In genomic region chr9:25213164-25213557, GRCm38 (mm10) we compare ENCODE assay signal across 11 mouse cellular contexts. TPM values are rescaled to one million over a fixed set of nuclear protein-coding genes. Genes with fewer than 3 reads are reported as not detected.
DNase-seq lines count a peak whose midpoint lies in the region; ATAC-seq and TF ChIP-seq lines count a peak whose summit lies in the region.
"Had no signal": no experiment of that assay in that cellular context is flagged by ENCODE, and none has a peak within 500 bp of the region (broad histone marks: within the 10 kb centered on the region; RNA-seq: fewer than 3 reads in every experiment).

No protein-coding gene starts in this region.

- H3K4me3 ChIP-seq in heart, embryonic 15.5 days = no peak overlapping the region
- no peak overlapping the region for H3K4me3 ChIP-seq in heart, adult 2 months
- H3K4me3 ChIP-seq in lung, embryonic 15.5 days = no peak overlapping the region
- H3K4me3 ChIP-seq in hindbrain, embryonic 12.5 days = no peak overlapping the region
- H3K4me3 ChIP-seq in neural tube, embryonic 13.5 days = no peak overlapping the region
- H3K4me3 ChIP-seq: megakaryocyte, embryonic 14.5 days had no signal

- H3K79me2 ChIP-seq in heart, adult 2 months (replicated peaks; ENCODE audit: control insufficient read depth, insufficient read depth, low read length) = no peaks in the 10 kb centered on the region

- H3K27me3 ChIP-seq in heart, embryonic 15.5 days = no peaks in the 10 kb centered on the region
- H3K27me3 ChIP-seq in heart, adult 2 months (ENCODE audit: control insufficient read depth, insufficient read depth, low read length) = no peaks in the 10 kb centered on the region
- no peaks in the 10 kb centered on the region for H3K27me3 ChIP-seq in lung, embryonic 15.5 days
- no peaks in the 10 kb centered on the region for H3K27me3 ChIP-seq in hindbrain, embryonic 12.5 days
- H3K27me3 ChIP-seq in neural tube, embryonic 13.5 days = no peaks in the 10 kb centered on the region
- H3K27me3 ChIP-seq: CH12.LX; megakaryocyte, embryonic 14.5 days had no signal

- H3K4me1 ChIP-seq in heart, embryonic 15.5 days (replicated peaks) = peaks cover 13% of the 10 kb centered on the region
- H3K4me1 ChIP-seq in heart, adult 2 months (ENCODE audit: control insufficient read depth, insufficient read depth, low read length) = no peaks in the 10 kb centered on the region
- peaks cover 25% of the 10 kb centered on the region for H3K4me1 ChIP-seq in lung, embryonic 15.5 days
- peaks cover 10% of the 10 kb centered on the region for H3K4me1 ChIP-seq in hindbrain, embryonic 12.5 days
- peaks cover 18% of the 10 kb centered on the region for H3K4me1 ChIP-seq in neural tube, embryonic 13.5 days (replicated peaks)

- peak overlapping the region; percentile 59 for H3K27ac ChIP-seq in heart, embryonic 15.5 days
- no peak overlapping the region; the same call in 1 of the 2 replicates for H3K27ac ChIP-seq in heart, adult 2 months
- H3K27ac ChIP-seq in lung, embryonic 15.5 days = peak overlapping the region; percentile 70
- H3K27ac ChIP-seq in hindbrain, embryonic 12.5 days = peak overlapping the region; percentile 31; the same call in 1 of the 2 replicates
- peak overlapping the region; percentile 76; the same call in 1 of the 2 replicates for H3K27ac ChIP-seq in neural tube, embryonic 13.5 days (replicated peaks)

- H3K9ac ChIP-seq in heart, embryonic 15.5 days = no peak overlapping the region
- no peak overlapping the region for H3K9ac ChIP-seq in heart, adult 2 months (ENCODE audit: low read depth, low read length)
- no peak overlapping the region for H3K9ac ChIP-seq in lung, embryonic 15.5 days
- no peak overlapping the region for H3K9ac ChIP-seq in hindbrain, embryonic 12.5 days
- no peak overlapping the region for H3K9ac ChIP-seq in neural tube, embryonic 13.5 days

- TF ChIP-seq CTCF in heart, adult 2 months (IDR thresholded peaks at IDR 0.05) = no peak

- ATAC-seq in heart, embryonic 15.5 days (replicated peaks; ENCODE audit: insufficient number of reproducible peaks, insufficient read depth, low FRiP score, low read depth) = no peak
- peak; percentile 56; the same call in 1 of the 2 replicates for ATAC-seq in lung, embryonic 15.5 days (ENCODE audit: borderline replicate concordance, extremely low read depth, low FRiP score, low TSS enrichment)
- ATAC-seq in hindbrain, embryonic 12.5 days (ENCODE audit: low FRiP score) = 0 out of 2 replicates have a peak, but pooled peaks have one; percentile 35
- peak; percentile 65; the same call in 1 of the 2 replicates for ATAC-seq in neural tube, embryonic 13.5 days (ENCODE audit: low read depth)

- no peaks in the 10 kb centered on the region for H3K9me3 ChIP-seq in heart, embryonic 15.5 days (replicated peaks)
- H3K9me3 ChIP-seq in lung, embryonic 15.5 days = no peaks in the 10 kb centered on the region; the same call in 1 of the 2 replicates
- no peaks in the 10 kb centered on the region for H3K9me3 ChIP-seq in hindbrain, embryonic 12.5 days (replicated peaks)
- 0 out of 2 replicates have a peak, but pooled peaks cover 4% of the 10 kb centered on the region for H3K9me3 ChIP-seq in neural tube, embryonic 13.5 days

- no peak for TF ChIP-seq EP300 in heart, adult 2 months (IDR thresholded peaks at IDR 0.05; ENCODE audit: insufficient read depth, low read depth, low read length)

- no peak for TF ChIP-seq POLR2A in heart, adult 2 months (IDR thresholded peaks at IDR 0.05; ENCODE audit: insufficient read depth, low read depth, low read length)

- DNase-seq in heart, adult 2 months = no peak
- no peak for DNase-seq in lung, postnatal 10 days
- DNase-seq in left cerebral cortex, postnatal 10 days (ENCODE audit: extremely low spot score in 1 of 2, low spot score in 2 of 2) = no peak
- DNase-seq in adipocyte (ENCODE audit: low spot score) = no peak
- DNase-seq: thymus, postnatal 14 days had no signal

- intact Hi-C loops in heart, adult 2 months (cut with DNase I) = loop anchor here (5.0 kb wide), 1 partner anchor 36 kb away; no protein-coding TSS in a partner anchor
- intact Hi-C loops in left cerebral cortex, postnatal 10 days (cut with DNase I) = no loop called here

- H3K4me2 ChIP-seq in heart, embryonic 15.5 days = no peak overlapping the region
- H3K4me2 ChIP-seq in lung, embryonic 15.5 days = no peak overlapping the region
- H3K4me2 ChIP-seq in hindbrain, embryonic 12.5 days (replicated peaks) = 0 out of 2 replicates have a peak overlapping the region, but pooled peaks have one; percentile 9
- H3K4me2 ChIP-seq in neural tube, embryonic 13.5 days = no peak overlapping the region

- no peaks in the 10 kb centered on the region for H3K36me3 ChIP-seq in heart, embryonic 15.5 days
- no peaks in the 10 kb centered on the region; the same call in 1 of the 2 replicates for H3K36me3 ChIP-seq in heart, adult 2 months (ENCODE audit: control insufficient read depth, insufficient read depth, low read length)
- no peaks in the 10 kb centered on the region for H3K36me3 ChIP-seq in lung, embryonic 15.5 days
- H3K36me3 ChIP-seq in hindbrain, embryonic 12.5 days = no peaks in the 10 kb centered on the region
- H3K36me3 ChIP-seq in neural tube, embryonic 13.5 days = no peaks in the 10 kb centered on the region

RNA-seq across cellular contexts. Expression of gene Sept7, which starts 39.1 kb away (rescaled TPM):
- 225 and 252 TPM in 2 replicates for polyA plus RNA-seq in heart, embryonic 15.5 days (2015; fragmentation: Nextera tagmentation; extraction: Ambion mirVana)
- 100 to 1,000 TPM; 109 to 111 TPM for total RNA-seq in heart, adult 2 months (2021)
- polyA plus RNA-seq in heart, adult 2 months (2012; rRNA removed) = 15.9 and 34.6 TPM in 2 replicates
- 296 and 305 TPM in 2 replicates for polyA plus RNA-seq in lung, embryonic 15.5 days (2015; fragmentation: Nextera tagmentation; extraction: Ambion mirVana)
- polyA plus RNA-seq in hindbrain, embryonic 12.5 days (2016; fragmentation: Nextera tagmentation; extraction: Ambion mirVana) = 278 and 296 TPM in 2 replicates
- polyA plus RNA-seq in neural tube, embryonic 13.5 days (2015; fragmentation: Nextera tagmentation; extraction: Ambion mirVana) = 284 and 297 TPM in 2 replicates
- 100 to 1,000 TPM; 320 to 329 TPM for total RNA-seq in left cerebral cortex, postnatal 10 days (2021)
